Mouse (Mus musculus): ENCODE data around the gene Cxxc4. TPM values are rescaled to one million over a fixed set of nuclear protein-coding genes. Genes with fewer than 3 reads are reported as not detected.

Cxxc4 gene
- polyA plus RNA-seq, 1 experiment = 0.12 TPM

DNA sequence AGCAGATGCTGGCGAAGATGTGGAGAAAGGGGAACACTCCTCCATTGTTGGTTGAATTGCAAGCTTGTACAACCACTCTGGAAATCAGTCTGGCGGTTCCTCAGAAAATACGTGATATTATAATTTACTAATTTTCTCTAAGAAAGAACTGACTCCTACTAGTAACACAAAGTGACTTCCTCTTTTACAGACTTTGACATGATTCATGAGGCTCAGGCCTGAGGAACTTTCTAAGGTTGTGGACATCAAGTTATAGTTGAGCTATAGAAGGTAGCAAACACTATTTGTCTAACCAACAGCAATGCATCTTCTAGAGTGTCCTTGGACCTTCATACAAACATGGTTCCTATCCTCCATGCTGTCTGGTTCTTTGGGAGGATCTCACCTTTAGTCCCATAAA, 10.4 kb upstream of the Cxxc4 start:
- Histone ChIP-seq H3K9me3 (no peaks in the 10 kb centered on the region), H3K36me3 (replicated peaks; ENCODE audit: low read length) (no peaks in the 10 kb centered on the region), H3K4me3 (replicated peaks) (no peak overlapping the region), H3K27me3 (replicated peaks) (no peaks in the 10 kb centered on the region), H3K4me1 (no peaks in the 10 kb centered on the region; the same call in 1 of the 2 replicates)
- TF ChIP-seq GATA1 (IDR thresholded peaks at IDR 0.05; ENCODE audit: borderline replicate concordance, low read length) = no peak
- no peak for TF ChIP-seq FLI1 (IDR thresholded peaks at IDR 0.05; ENCODE audit: low read length)

DNA sequence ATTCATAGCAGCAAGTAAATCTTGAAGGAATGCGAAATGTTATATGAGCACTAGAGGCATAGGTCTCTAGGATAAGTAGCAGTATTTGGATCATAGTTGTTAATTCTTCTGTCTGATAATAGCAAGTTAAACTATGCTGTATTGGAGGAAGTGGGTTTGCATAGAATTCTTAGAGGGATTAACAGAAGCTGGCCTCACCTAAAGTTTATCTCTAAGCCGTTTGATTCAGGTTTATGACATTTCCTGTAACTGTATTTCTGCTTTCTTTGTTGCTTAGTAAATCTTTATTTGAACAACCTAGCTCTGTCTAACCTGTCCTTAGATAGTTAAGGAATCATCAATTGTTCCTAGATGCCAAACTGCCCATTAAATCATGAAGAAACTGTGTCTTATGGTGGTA, 3.5 kb upstream of the Cxxc4 start:
- no peak for TF ChIP-seq GATA1 (IDR thresholded peaks at IDR 0.05; ENCODE audit: borderline replicate concordance, low read length)
- no peak for TF ChIP-seq FLI1 (IDR thresholded peaks at IDR 0.05; ENCODE audit: low read length)

DNA sequence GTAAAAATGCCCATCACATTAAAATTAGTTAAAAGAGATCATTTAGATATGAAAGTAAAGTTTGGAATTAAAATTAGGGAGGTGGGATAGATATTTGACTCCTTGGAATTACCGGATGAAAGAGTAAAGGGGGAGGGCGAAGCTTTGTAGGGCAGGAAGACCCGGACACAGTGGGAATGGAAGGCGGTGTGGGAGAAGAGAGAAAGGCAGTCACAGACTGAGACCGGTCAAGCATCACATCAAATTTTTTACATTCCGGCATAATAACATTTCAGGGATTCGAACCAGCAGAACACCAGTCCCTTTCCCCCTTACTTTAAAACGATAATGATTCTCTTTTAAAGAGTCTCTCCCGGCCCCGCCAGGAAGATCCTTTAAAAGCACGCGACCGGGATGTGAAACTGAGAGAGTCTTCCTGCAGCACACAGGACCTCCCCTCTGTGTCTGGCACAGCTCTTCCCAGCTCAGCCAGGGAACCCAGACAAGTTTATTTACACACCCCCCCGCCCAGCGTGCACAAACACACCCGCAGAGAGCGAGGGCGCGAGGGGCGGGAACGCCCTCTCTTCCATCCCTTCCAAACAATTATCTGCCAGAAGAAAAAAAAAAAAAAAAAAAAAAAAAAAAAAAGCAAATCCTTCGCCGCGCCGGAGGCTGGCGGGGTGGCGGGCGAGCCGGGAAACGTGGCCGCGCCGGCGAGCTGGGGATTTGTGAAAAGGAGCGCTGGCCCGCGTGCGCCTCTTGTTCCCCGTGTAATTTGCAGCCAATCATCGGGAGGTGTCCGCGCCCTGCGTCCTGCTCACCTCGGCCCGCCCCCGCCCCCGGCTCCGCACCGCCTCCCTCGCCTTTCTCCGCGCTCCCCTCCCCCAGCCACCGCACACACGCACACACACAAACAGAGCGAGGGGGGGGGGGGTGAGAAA, 532 bp upstream of the Cxxc4 start:
- Histone ChIP-seq H3K9me3 (no peaks in the 10 kb centered on the region), H3K36me3 (replicated peaks; ENCODE audit: low read length) (no peaks in the 10 kb centered on the region), H3K4me1 (peaks cover 38% of the 10 kb centered on the region), H3K4me3 (replicated peaks) (peak overlapping the region; percentile 91), H3K27me3 (replicated peaks) (peaks cover 56% of the 10 kb centered on the region)
- TF ChIP-seq GATA1 (IDR thresholded peaks at IDR 0.05; ENCODE audit: borderline replicate concordance, low read length) = no peak

More for the DNA sequence above, 3.5 kb upstream of the Cxxc4 start:
- no peaks in the 10 kb centered on the region for H3K9me3 ChIP-seq
- H3K4me1 ChIP-seq = peaks cover 16% of the 10 kb centered on the region
- H3K27me3 ChIP-seq (replicated peaks) = peaks cover 33% of the 10 kb centered on the region
- no peak overlapping the region for H3K4me3 ChIP-seq (replicated peaks)
- no peaks in the 10 kb centered on the region for H3K36me3 ChIP-seq (replicated peaks; ENCODE audit: low read length)

DNA sequence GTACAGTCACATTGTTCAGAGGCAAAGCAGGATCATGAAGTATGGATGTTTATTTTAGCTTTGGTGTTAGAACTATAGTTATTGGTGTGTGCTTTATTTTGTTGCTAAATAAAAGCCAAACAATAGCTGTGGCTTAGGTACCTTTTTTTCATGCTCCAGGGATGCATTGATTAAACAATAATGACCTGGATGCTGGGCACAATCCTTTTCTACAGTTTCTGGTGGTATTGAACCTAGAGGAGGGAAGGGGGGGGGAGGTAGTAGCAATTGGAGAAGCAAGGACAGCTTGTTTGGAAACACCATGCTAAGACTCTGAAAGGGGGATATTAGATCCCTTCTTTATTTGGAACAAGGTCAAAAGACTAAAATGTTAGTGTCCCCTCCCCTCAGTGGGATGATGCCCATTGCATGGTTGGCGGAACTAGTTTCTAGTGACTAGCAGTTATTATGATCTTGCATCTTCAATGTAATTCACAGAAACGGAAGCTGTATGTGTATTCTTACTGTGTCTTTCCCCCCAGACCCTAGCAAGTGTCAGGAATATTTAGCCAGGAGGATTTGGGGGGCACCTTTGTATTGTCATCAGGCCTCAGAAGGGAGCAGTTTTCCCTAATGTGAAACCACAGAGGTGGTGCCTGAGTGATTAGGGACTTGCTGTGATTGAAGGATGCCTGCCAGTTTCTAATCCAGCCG, 975 bp downstream of the Cxxc4 start:
- no peak for TF ChIP-seq FLI1 (IDR thresholded peaks at IDR 0.05; ENCODE audit: low read length)
- no peak for TF ChIP-seq GATA1 (IDR thresholded peaks at IDR 0.05; ENCODE audit: borderline replicate concordance, low read length)
- Histone ChIP-seq H3K36me3 (replicated peaks; ENCODE audit: low read length) (no peaks in the 10 kb centered on the region), H3K4me1 (peaks cover 39% of the 10 kb centered on the region), H3K9me3 (no peaks in the 10 kb centered on the region), H3K27me3 (replicated peaks) (peaks cover 64% of the 10 kb centered on the region), H3K4me3 (replicated peaks) (no peak overlapping the region)

DNA sequence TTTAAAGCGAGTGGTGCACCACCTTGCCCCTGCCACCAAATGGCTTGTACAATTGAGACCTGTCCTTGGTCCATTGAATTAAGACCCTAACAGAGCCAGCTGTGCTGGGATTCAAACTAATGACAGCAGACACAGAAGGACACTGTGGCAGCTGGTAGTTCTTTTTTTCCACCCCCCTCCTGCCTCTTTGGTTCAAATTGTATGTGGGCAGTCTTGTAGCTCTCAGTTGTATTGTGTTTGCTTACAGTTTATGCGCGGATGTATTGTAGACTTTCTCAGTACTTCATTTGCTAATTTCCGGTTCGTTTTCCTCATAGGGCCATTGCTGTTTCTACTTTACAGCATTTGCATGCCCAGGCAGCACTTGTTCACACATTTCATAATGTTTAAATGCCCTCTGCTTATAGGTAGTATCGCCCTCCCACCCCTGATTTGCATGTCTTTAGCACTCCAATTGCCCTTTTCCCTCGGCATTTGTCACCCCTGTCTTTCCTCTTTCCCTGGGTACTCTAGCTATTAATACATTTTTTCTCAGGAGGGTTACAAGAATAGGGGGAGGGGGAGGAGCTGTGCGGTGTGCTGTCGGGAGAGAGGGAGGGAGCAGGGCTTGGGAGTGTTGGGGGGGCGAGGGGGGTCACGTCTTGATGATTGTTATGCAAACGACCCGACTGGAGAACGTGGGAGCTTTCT, 2.5 kb downstream of the Cxxc4 start:
- Histone ChIP-seq H3K27me3 (replicated peaks) (peaks cover 69% of the 10 kb centered on the region), H3K4me1 (peaks cover 39% of the 10 kb centered on the region), H3K4me3 (replicated peaks) (peak overlapping the region; percentile 91), H3K36me3 (replicated peaks; ENCODE audit: low read length) (no peaks in the 10 kb centered on the region), H3K9me3 (no peaks in the 10 kb centered on the region)
- TF ChIP-seq FLI1 (IDR thresholded peaks at IDR 0.05; ENCODE audit: low read length) (no peak), GATA1 (IDR thresholded peaks at IDR 0.05; ENCODE audit: borderline replicate concordance, low read length) (no peak)

DNA sequence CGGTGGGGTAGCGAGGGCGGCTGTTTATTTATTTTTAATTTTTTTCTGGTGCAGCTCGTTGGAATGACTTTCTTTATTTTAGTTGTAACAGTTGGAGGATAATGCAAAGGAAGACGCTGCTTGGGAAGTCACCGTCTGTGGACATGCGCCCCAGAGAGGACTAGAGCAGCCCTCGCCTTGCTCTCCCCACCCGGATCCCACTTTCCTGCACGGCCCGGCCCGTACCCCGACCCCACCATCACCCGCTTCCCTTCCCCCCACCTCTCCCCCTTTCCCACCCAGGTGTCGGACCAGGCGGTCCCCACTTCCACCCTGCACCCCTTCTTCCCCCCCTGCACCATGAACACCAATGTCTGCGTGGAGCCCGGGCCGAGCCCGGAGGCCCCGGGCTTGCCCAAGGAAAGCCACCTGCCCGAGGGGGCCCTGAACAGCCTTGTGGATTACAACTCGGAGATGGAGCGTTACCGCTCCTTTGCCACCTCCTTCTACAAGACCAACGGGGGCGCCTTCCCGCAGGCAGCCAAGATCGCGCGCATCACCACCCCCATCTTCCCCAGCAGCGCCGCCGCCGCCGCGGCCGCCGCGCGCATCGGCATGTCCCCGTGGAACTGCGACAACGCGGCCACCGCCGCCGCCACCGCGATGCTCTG, 3.2 kb downstream of the Cxxc4 start:
- Histone ChIP-seq H3K4me1 (peaks cover 39% of the 10 kb centered on the region), H3K4me3 (replicated peaks) (peak overlapping the region; percentile 91), H3K9me3 (no peaks in the 10 kb centered on the region), H3K27me3 (replicated peaks) (peaks cover 69% of the 10 kb centered on the region), H3K36me3 (replicated peaks; ENCODE audit: low read length) (no peaks in the 10 kb centered on the region)
- TF ChIP-seq FLI1 (IDR thresholded peaks at IDR 0.05; ENCODE audit: low read length) (no peak), GATA1 (IDR thresholded peaks at IDR 0.05; ENCODE audit: borderline replicate concordance, low read length) (no peak)

DNA sequence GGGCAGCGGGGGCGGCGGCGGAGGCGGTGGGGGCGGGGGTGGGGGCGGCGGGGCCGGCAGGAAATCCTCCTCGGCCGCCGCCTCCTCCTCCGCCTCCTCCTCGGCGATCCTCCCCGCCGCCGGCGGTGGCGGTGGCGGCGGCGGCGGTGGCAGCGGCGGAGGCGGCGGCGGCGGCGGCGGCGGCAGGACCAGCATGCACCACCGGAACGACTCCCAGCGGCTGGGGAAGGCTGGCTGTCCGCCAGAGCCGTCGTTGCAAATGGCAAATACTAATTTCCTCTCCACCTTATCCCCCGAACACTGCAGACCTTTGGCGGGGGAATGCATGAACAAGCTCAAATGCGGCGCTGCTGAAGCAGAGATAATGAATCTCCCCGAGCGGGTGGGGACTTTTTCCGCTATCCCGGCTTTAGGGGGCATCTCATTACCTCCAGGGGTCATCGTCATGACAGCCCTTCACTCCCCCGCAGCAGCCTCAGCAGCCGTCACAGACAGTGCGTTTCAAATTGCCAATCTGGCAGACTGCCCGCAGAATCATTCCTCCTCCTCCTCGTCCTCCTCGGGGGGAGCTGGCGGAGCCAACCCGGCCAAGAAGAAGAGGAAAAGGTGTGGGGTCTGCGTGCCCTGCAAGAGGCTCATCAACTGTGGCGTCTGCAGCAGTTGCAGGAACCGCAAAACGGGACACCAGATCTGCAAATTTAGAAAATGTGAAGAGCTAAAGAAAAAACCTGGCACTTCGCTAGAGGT, 3.9 kb downstream of the Cxxc4 start:
- no peak for TF ChIP-seq FLI1 (IDR thresholded peaks at IDR 0.05; ENCODE audit: low read length)
- TF ChIP-seq GATA1 (IDR thresholded peaks at IDR 0.05; ENCODE audit: borderline replicate concordance, low read length) = no peak
- H3K27me3 ChIP-seq (replicated peaks) = peaks cover 66% of the 10 kb centered on the region
- peak overlapping the region; percentile 91 for H3K4me3 ChIP-seq (replicated peaks)
- H3K4me1 ChIP-seq = peaks cover 35% of the 10 kb centered on the region
- H3K9me3 ChIP-seq = no peaks in the 10 kb centered on the region
- no peaks in the 10 kb centered on the region for H3K36me3 ChIP-seq (replicated peaks; ENCODE audit: low read length)

DNA sequence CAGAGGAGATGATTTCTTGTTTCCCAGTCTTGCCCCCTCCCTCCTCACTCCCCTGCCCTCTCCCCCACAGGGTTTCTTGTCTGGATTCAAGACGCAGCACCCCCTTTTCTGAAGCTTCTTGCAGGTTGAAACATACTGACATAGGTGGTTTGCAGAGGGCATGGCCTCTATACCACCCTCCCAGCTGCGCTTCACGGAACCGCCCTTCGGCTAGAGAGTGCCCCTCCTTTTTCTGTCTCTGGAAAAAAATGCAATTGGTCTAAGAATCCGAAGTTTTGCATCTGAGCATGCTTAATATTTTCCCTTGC, 4.4 kb downstream of the Cxxc4 start:
- H3K4me3 ChIP-seq (replicated peaks) = peak overlapping the region; percentile 91
- peaks cover 62% of the 10 kb centered on the region for H3K27me3 ChIP-seq (replicated peaks)
- no peak for TF ChIP-seq FLI1 (IDR thresholded peaks at IDR 0.05; ENCODE audit: low read length)
- TF ChIP-seq GATA1 (IDR thresholded peaks at IDR 0.05; ENCODE audit: borderline replicate concordance, low read length) = no peak
- no peaks in the 10 kb centered on the region for H3K36me3 ChIP-seq (replicated peaks; ENCODE audit: low read length)
- no peaks in the 10 kb centered on the region for H3K9me3 ChIP-seq
- peaks cover 30% of the 10 kb centered on the region for H3K4me1 ChIP-seq

Measured in megakaryocyte, embryonic 14.5 days (primary cell).